Mouse (Mus musculus) midbrain, embryonic 14.5 days (tissue): ENCODE results near the gene Gpatch3. TPM values are rescaled to one million over a fixed set of nuclear protein-coding genes. Genes with fewer than 3 reads are reported as not detected.

Source experiments
- ATAC-seq: fragments of 200-750 bp; cut with Nextera tagmentation; 2 replicates; pipeline ENCODE4 v1.8.0; 2017; ENCODE audit warnings: moderate number of reproducible peaks, moderate library complexity; ENCODE audit not compliant: low FRiP score, low TSS enrichment
- DNase-seq: peaks from one replicate; pipeline ENCODE4 v3.0.0-alpha.2; 2015
- H3K27ac ChIP-seq: fragments of 300-500 bp; sonication (generic); replicated peaks from 2 replicates; pipeline ENCODE4 v1.5.1; 2014; ENCODE audit warnings: mild to moderate bottlenecking, low read depth, low read length, moderate library complexity
- H3K27me3 ChIP-seq: fragments of 300-500 bp; sonication (generic); 2 replicates; pipeline ENCODE4 v1.6.1; 2014; ENCODE audit warnings: low read length, control low read depth, mixed read lengths; ENCODE audit not compliant: control insufficient read depth, insufficient read depth
- H3K36me3 ChIP-seq: fragments of 300-500 bp; sonication (generic); 2 replicates; pipeline ENCODE4 v1.6.1; 2014; ENCODE audit warnings: low read length, control low read depth; ENCODE audit not compliant: control insufficient read depth, insufficient read depth
- H3K4me1 ChIP-seq: fragments of 300-500 bp; sonication (generic); 2 replicates; pipeline ENCODE4 v1.6.1; 2014; ENCODE audit warnings: mild to moderate bottlenecking, antibody characterized with exemption, low read length, control low read depth; ENCODE audit not compliant: control insufficient read depth, insufficient read depth
- H3K4me2 ChIP-seq: fragments of 300-500 bp; sonication (generic); 2 replicates; pipeline ENCODE4 v1.6.1; 2014; ENCODE audit warnings: mild to moderate bottlenecking, low read length, moderate library complexity
- H3K4me3 ChIP-seq: fragments of 300-500 bp; sonication (generic); replicated peaks from 2 replicates; pipeline ENCODE4 v1.5.1; 2014; ENCODE audit warnings: low read depth, low read length
- H3K9ac ChIP-seq: fragments of 300-500 bp; sonication (generic); replicated peaks from 2 replicates; pipeline ENCODE4 v1.6.1; 2014; ENCODE audit warnings: mild to moderate bottlenecking, low read length, moderate library complexity
- H3K9me3 ChIP-seq: fragments of 300-500 bp; sonication (generic); 2 replicates; pipeline ENCODE4 v1.6.1; 2016; ENCODE audit warnings: low read length, control low read depth, mixed read lengths; ENCODE audit not compliant: control insufficient read depth
- WGBS: fragments of 180-500 bp; shearing (Covaris S2); extraction: QIAGEN DNeasy Blood & Tissue Kit; methylation state at CpG from one replicate; pipeline ENCODE4 v1.1.7; 2014; 5-methylcytosine and 5-hydroxymethylcytosine counted together
- polyA plus RNA-seq: library from polyadenylated mRNA; unstranded; fragments of >200 nt; fragmentation: Nextera tagmentation; extraction: Ambion mirVana; gene quantifications from 2 replicates; pipeline ENCODE4 v1.2.1, GENCODE M21; 2014

Gene Gpatch3
- 6.4 and 7.3 TPM in 2 replicates for polyA plus RNA-seq

DNA sequence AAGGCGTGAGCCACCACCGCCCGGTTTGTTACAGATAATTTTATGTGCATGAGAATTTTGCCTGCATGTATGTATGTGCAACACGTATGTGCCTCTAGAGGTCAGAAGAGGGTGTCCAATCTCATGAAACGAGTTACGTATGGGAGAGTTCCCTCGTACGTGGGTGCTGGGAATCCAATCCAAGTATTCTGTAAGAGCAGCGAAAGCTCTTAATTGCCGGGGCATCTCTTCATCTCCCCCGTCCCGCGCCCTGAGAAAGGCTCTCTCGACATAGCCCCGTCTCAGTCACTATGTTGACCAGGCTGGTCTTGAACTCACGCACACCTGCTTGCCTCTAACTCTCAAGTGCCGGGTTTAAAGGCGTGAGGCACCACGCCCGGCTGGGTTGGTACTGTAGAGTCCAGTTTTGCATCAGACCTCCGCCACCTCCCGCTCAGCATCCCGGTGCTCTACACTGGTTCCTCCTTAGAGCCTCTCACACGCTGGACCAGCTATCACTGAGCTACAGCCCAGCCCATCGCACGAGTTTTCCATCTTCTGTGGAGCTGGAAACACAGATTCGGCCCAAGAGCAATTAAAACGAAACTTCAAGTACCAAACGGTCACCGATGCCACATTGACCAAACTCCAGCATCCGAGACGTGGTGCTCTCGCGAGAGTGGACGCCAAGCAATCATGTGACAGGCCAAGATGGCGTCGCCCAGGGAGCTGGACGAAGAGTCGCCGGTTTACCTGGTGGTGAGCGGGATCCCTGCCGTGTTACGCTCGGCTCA is at the start of gene Gpatch3:
Gene Gpatch3 (plus strand): TSS at position 676 of the 773 bp plus-strand sequence.
- H3K27me3 ChIP-seq = no peaks in the 10 kb centered on the region
- DNase-seq (peak; percentile 97), ATAC-seq (peak; percentile 91)
- H3K9me3 ChIP-seq = no peaks in the 10 kb centered on the region
- H3K36me3 ChIP-seq = peaks cover 13% of the 10 kb centered on the region
- peaks cover 7% of the 10 kb centered on the region for H3K4me1 ChIP-seq
- 5% methylated on average over 44 of the region's 44 CpGs for WGBS
- H3K4me2 ChIP-seq = peak within 1 kb of the TSS; percentile 91
- H3K27ac ChIP-seq = peak within 1 kb of the TSS; percentile 82
- H3K9ac ChIP-seq = peak within 1 kb of the TSS; percentile 78
- H3K4me3 ChIP-seq = peak within 1 kb of the TSS; percentile 92

GRCm38 (mm10) chr4:133527788-133528187 is 46.8 kb upstream of the Gpatch3 start:
- Histone ChIP-seq H3K4me1 (no peaks in the 10 kb centered on the region), H3K36me3 (peaks cover 45% of the 10 kb centered on the region), H3K4me2 (no peak overlapping the region), H3K27me3 (no peaks in the 10 kb centered on the region), H3K9me3 (no peaks in the 10 kb centered on the region), H3K4me3 (no peak overlapping the region), H3K27ac (no peak overlapping the region), H3K9ac (no peak overlapping the region)
- ATAC-seq (no peak), DNase-seq (no peak)
- 77% methylated on average over 16 of the region's 16 CpGs for WGBS

DNA sequence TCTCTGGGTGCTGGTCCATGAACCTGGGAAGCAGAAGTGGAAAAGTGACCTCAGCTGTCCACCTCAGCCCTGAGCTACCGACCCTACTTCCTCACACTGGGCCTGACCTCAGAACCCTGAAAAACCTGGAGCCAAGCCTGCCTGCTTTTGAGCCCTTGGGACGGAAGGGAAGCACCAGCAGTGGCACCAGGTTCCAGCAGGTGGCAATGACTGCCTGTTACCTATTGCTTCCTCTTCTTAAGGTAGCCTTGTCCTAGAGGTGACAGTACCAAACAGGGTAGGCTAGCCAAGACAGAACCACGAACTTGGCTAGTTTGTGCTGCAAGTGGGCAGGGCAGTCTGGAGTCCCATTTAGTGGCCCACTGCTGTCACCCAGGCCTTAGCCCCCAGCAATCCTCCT is 41.8 kb upstream of the Gpatch3 start:
- no peak overlapping the region for H3K9ac ChIP-seq
- ATAC-seq (no peak), DNase-seq (no peak)
- 86% methylated on average over 3 of the region's 3 CpGs for WGBS
- no peak overlapping the region for H3K4me3 ChIP-seq
- no peaks in the 10 kb centered on the region for H3K9me3 ChIP-seq
- no peak overlapping the region for H3K27ac ChIP-seq
- H3K36me3 ChIP-seq = peaks cover 90% of the 10 kb centered on the region
- no peaks in the 10 kb centered on the region for H3K27me3 ChIP-seq
- no peaks in the 10 kb centered on the region for H3K4me1 ChIP-seq
- H3K4me2 ChIP-seq = no peak overlapping the region

GRCm38 (mm10) chr4:133536081-133536480 is 38.5 kb upstream of the Gpatch3 start:
- DNase-seq = no peak
- H3K27ac ChIP-seq = no peak overlapping the region
- peaks cover 90% of the 10 kb centered on the region for H3K36me3 ChIP-seq
- WGBS = 92% methylated on average over 3 of the region's 3 CpGs
- H3K4me3 ChIP-seq = no peak overlapping the region
- no peak overlapping the region for H3K9ac ChIP-seq
- ATAC-seq = no peak
- no peaks in the 10 kb centered on the region for H3K4me1 ChIP-seq
- no peaks in the 10 kb centered on the region for H3K27me3 ChIP-seq
- no peak overlapping the region for H3K4me2 ChIP-seq
- no peaks in the 10 kb centered on the region for H3K9me3 ChIP-seq

DNA sequence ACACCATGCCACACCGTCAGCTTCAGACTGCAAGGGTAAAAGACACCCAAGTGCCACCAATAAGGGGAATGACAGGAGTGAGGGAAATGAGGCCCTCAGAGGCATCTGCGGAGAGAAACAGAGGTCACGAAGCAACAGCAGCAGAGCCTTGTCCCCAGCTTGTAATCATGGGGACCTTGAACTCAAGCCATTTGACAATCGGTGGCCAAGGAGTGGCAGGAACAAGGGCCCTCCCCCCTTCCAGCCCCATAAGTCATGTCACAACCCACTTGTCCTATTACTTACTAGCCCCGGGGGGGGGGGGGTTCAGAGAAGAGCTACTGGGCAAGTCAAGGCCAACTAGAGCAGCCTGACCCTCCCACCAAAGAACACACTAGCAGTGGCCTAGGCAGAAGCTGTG is 37.9 kb upstream of the Gpatch3 start:
- Histone ChIP-seq H3K9me3 (no peaks in the 10 kb centered on the region), H3K4me3 (no peak overlapping the region), H3K4me1 (no peaks in the 10 kb centered on the region), H3K27me3 (no peaks in the 10 kb centered on the region), H3K4me2 (no peak overlapping the region), H3K27ac (no peak overlapping the region), H3K9ac (no peak overlapping the region), H3K36me3 (peaks cover 89% of the 10 kb centered on the region)
- 92% methylated on average over 5 of the region's 5 CpGs for WGBS
- no peak for ATAC-seq
- no peak for DNase-seq

DNA sequence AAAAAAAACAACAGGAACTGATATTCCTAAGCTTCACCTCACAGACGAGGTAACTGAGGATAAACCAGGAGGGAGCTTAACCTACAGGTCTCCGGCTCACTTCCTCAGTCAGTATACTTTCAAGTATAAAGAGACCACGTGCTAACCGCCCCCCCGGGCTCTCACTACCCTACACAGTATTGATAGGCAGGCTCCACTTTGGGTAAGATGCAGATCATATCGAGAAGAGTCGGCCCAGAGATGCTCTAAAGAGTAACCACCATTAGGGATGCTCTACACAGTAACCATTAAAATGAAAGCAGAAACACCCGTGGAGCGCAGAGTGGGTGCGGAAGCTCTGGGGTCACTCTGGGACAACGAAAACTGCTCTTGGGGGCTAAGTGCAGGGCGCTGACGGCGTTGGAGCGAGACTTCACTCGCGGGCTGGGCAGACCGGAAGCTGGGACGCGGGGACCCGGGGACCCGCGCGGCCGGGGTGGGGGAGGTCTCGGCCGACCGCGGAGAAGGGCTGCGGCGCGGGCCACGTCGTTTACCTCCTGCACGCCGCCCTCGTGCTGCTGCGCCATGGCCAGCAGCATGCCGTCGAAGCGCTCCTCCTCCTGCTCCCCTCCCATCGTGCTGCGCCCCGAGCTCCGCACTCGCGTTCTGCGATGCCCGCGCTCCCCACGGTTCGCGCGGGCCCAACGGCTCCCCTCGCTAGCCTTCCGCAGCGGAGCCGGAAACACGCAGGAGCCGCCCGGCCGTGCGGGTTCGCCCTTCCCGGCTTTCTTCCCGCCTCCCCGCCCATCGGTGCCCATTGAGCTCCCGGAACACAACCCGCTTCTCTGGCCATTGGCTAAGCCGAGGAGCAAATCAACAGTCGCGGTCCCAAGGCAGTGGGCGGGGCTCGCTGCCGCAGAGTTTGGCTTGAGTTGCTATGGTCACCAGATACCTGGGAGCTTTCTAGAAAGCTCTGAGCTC is 29.0 kb upstream of the Gpatch3 start, which contains the start of gene Nudc:
Gene Nudc (minus strand): TSS at position 725 of the 960 bp plus-strand sequence.
- under 1% methylated on average over 76 of the region's 77 CpGs for WGBS
- DNase-seq = peak; percentile 98

DNA sequence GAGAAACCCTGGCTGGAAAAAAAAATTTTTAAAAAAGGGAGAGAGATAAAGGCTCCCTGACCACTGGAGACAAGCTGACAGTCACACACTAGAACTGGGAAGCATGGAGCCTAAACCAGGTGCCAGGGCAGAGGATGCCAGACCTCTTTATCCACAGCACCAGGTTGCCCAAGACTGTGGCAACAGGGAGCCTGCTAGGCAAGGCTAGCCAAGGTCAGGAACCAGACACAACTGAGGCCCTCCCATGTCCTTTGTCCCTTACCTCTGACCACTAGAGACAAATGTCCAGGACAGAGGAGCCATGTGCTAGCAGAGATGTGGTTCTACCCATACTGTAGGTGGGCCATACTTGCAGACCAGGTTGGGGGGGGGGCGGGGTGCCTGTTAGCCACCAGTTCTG is 22.5 kb upstream of the Gpatch3 start:
- Histone ChIP-seq H3K36me3 (no peaks in the 10 kb centered on the region), H3K9ac (no peak overlapping the region), H3K4me3 (no peak overlapping the region), H3K9me3 (no peaks in the 10 kb centered on the region), H3K27ac (no peak overlapping the region), H3K27me3 (no peaks in the 10 kb centered on the region), H3K4me1 (no peaks in the 10 kb centered on the region), H3K4me2 (no peak overlapping the region)
- no peak for ATAC-seq
- 68% methylated on average over 1 of the region's 1 CpGs for WGBS
- DNase-seq = no peak

More for the DNA sequence above, 29.0 kb upstream of the Gpatch3 start, which contains the start of gene Nudc:
- Histone ChIP-seq H3K9me3 (no peaks in the 10 kb centered on the region), H3K4me3 (peak within 1 kb of the TSS; percentile 94), H3K4me1 (peaks cover 4% of the 10 kb centered on the region), H3K4me2 (peak within 1 kb of the TSS; percentile 89), H3K36me3 (peaks cover 15% of the 10 kb centered on the region), H3K27me3 (no peaks in the 10 kb centered on the region), H3K9ac (peak within 1 kb of the TSS; percentile 82), H3K27ac (peak within 1 kb of the TSS; percentile 80)
- ATAC-seq = peak; percentile 97

DNA sequence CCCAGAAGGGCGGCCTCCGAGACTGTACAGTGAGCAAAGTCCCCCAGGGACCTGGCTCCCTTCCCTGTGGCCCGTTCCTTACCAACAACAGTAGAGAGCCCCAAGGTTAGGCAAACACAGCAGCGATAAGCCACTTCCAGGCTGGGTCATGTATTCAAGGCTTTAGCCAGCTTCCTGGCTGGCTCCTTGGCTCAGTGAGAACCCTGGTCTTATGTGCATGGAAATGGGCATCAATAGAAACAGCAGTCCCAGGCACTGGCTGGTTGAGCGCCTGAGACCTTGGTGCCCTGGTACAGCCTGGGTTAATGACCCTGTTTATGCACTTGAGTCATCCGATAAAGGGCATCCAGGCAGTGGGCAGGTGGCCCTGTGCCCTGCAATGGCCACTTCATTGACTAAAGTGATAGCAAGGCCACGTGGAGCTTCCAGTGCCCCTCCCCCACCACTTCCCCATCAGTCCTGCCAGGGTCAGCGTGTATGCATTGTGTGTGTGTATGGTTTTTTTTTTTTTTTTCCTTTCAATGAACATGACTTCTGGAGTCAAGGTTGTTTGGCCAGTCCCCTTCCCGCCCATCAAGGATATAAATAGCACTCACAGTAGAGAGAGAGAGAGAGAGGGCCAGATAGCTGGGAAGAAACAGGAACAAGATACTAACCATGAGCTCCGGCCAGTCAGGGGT is 21.6 kb upstream of the Gpatch3 start, which contains the start of gene Nr0b2:
Gene Nr0b2 (plus strand): TSS at position 609 of the 680 bp plus-strand sequence.
- WGBS = 79% methylated on average over 10 of the region's 10 CpGs
- Histone ChIP-seq H3K36me3 (no peaks in the 10 kb centered on the region), H3K4me1 (no peaks in the 10 kb centered on the region), H3K27me3 (no peaks in the 10 kb centered on the region), H3K4me3 (no peak within 1 kb of the TSS), H3K9ac (no peak within 1 kb of the TSS), H3K27ac (no peak within 1 kb of the TSS), H3K4me2 (no peak within 1 kb of the TSS), H3K9me3 (no peaks in the 10 kb centered on the region)
- no peak for DNase-seq
- ATAC-seq = no peak
